14 mouse cellular contexts compared by ENCODE assay signal in the genomic region with DNA sequence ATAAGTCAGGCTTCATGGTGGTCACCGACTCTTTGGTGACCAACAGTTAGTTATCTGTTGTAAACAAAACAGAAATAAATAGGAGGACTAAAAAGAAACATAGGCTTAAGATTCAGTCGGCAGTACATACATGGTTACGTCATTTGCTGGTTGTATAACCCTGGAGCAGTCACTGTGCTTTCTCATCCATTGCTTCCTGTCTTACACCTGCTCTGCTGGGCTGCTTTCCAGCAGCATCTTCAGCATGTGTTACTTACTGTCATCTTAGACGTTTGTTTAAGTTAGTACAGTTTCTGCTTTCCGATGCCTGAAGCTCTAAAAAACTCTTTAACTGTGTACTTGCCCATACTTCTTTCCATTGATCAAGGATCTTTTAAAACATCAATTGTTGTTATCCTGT. TPM values are rescaled to one million over a fixed set of nuclear protein-coding genes. Genes with fewer than 3 reads are reported as not detected.
DNase-seq lines count a peak whose midpoint lies in the region; ATAC-seq and TF ChIP-seq lines count a peak whose summit lies in the region.
"Had no signal": no experiment of that assay in that cellular context is flagged by ENCODE, and none has a peak within 500 bp of the region (broad histone marks: within the 10 kb centered on the region; RNA-seq: fewer than 3 reads in every experiment).

No protein-coding gene starts in this region.

- H3K4me2 ChIP-seq in heart, embryonic 12.5 days = no peak overlapping the region
- H3K4me2 ChIP-seq: liver, embryonic 12.5 days had no signal

- intact Hi-C loops in left cerebral cortex, postnatal 4 days (cut with DNase I) = loop anchor here (5.0 kb wide), 1 partner anchor 89 kb away; no protein-coding TSS in a partner anchor
- intact Hi-C loops in left cerebral cortex, adult 2 months (cut with DNase I) = loop anchor here (1.0 to 5.0 kb wide), 2 partner anchors 76 to 136 kb away; no protein-coding TSS in a partner anchor

- H3K27me3 ChIP-seq in cerebellum, adult 2 months (ENCODE audit: control insufficient read depth, insufficient read depth, low read length) = no peaks in the 10 kb centered on the region
- H3K27me3 ChIP-seq in splenic B cell, adult 2 months (ENCODE audit: control insufficient read depth, insufficient read depth, low read length, poor library complexity, severe bottlenecking) = 0 out of 2 replicates have a peak, but pooled peaks cover 2% of the 10 kb centered on the region
- H3K27me3 ChIP-seq in heart, embryonic 12.5 days (replicated peaks) = no peaks in the 10 kb centered on the region
- H3K27me3 ChIP-seq: liver, embryonic 12.5 days had no signal

- no peak for TF ChIP-seq POLR2A in cerebellum, adult 2 months (IDR thresholded peaks at IDR 0.05; ENCODE audit: borderline replicate concordance, insufficient read depth, low read length)

- no peak for ATAC-seq in heart, embryonic 12.5 days (ENCODE audit: insufficient number of reproducible peaks, low FRiP score)
- ATAC-seq: liver, embryonic 12.5 days had no signal

- no peak for TF ChIP-seq CTCF in cerebellum, adult 2 months (IDR thresholded peaks at IDR 0.05; ENCODE audit: borderline replicate concordance, insufficient read depth, low read depth, low read length)
- no peak for TF ChIP-seq CTCF in left cerebral cortex, adult 2 months (IDR thresholded peaks at IDR 0.05)

- H3K4me1 ChIP-seq in cerebellum, adult 2 months (ENCODE audit: control insufficient read depth, insufficient read depth, low read length) = peaks cover 3% of the 10 kb centered on the region; the same call in 1 of the 2 replicates
- 0 out of 2 replicates have a peak, but pooled peaks cover 5% of the 10 kb centered on the region for H3K4me1 ChIP-seq in heart, embryonic 12.5 days (replicated peaks)

- WGBS in cerebellum, adult 2 months = 35% methylated on average over 5 of the region's 5 CpGs
- WGBS in heart, embryonic 12.5 days = 84% methylated on average over 5 of the region's 5 CpGs

- no peaks in the 10 kb centered on the region for H3K36me3 ChIP-seq in splenic B cell, adult 2 months (ENCODE audit: control insufficient read depth, insufficient read depth, low read length, poor library complexity, severe bottlenecking)
- H3K36me3 ChIP-seq in heart, embryonic 12.5 days = no peaks in the 10 kb centered on the region
- H3K36me3 ChIP-seq: forebrain, embryonic 10.5 days; G1E; liver, embryonic 12.5 days had no signal

- no peaks in the 10 kb centered on the region for H3K9me3 ChIP-seq in heart, embryonic 12.5 days (replicated peaks)
- H3K9me3 ChIP-seq: forebrain, embryonic 10.5 days; G1E; liver, embryonic 12.5 days had no signal

- DNase-seq in cerebellum, adult 2 months = peak; percentile 46 to 71
- DNase-seq in cerebellum, adult 8-10 months = no peak
- peak; percentile 35 for DNase-seq in left cerebral cortex, adult 11 months (ENCODE audit: low spot score)
- DNase-seq in left cerebral cortex, postnatal 4 days = no peak
- DNase-seq in left cerebral cortex, adult 2 months (ENCODE audit: extremely low spot score in 1 of 2, low spot score in 2 of 2) = peak; percentile 32 to 60
- peak; percentile 32 for DNase-seq in splenic B cell, adult 2 months (ENCODE audit: low read depth, low spot score)
- DNase-seq in adrenal gland, postnatal 36 days = no peak
- DNase-seq: heart, postnatal 10 days had no signal

- H3K4me3 ChIP-seq in cerebellum, adult 2 months (replicated peaks; ENCODE audit: insufficient read depth, low read depth, low read length) = no peak overlapping the region
- no peak overlapping the region for H3K4me3 ChIP-seq in left cerebral cortex, adult 2 months
- H3K4me3 ChIP-seq in heart, embryonic 12.5 days = no peak overlapping the region
- H3K4me3 ChIP-seq: forebrain, embryonic 10.5 days; layer of hippocampus, adult 2 months; liver, embryonic 12.5 days had no signal

- no peak overlapping the region for H3K9ac ChIP-seq in heart, embryonic 12.5 days
- H3K9ac ChIP-seq: liver, embryonic 12.5 days had no signal

- no peak overlapping the region; the same call in 1 of the 2 replicates for H3K27ac ChIP-seq in cerebellum, adult 2 months (ENCODE audit: insufficient read depth, low read length)
- H3K27ac ChIP-seq in left cerebral cortex, adult 2 months = peak overlapping the region; percentile 67
- no peak overlapping the region for H3K27ac ChIP-seq in heart, embryonic 12.5 days (ENCODE audit: poor library complexity, severe bottlenecking)
- H3K27ac ChIP-seq: forebrain, embryonic 10.5 days; liver, embryonic 12.5 days; macrophage had no signal

RNA-seq across cellular contexts. Expression of gene Pak1, which starts 53.0 kb away (rescaled TPM):
- 363 and 385 TPM in 2 replicates for polyA plus RNA-seq in cerebellum, adult 2 months (2012; rRNA removed)
- 100 to 1,000 TPM; 162 to 172 TPM for total RNA-seq in left cerebral cortex, postnatal 4 days (2021)
- 100 to 1,000 TPM; 414 to 463 TPM for total RNA-seq in left cerebral cortex, adult 2 months (2021)
- polyA plus RNA-seq in heart, embryonic 12.5 days (2016; fragmentation: Nextera tagmentation; extraction: Ambion mirVana) = 5.7 TPM in 2 replicates
- total RNA-seq in adrenal gland, postnatal 36 days (2021) = 10 to 100 TPM; 18.8 to 25.0 TPM

Comparison
In these comparisons a context has a peak if more than half of its experiments do, and no peak if none do; other contexts are left out.
1. DNase-seq: peak in cerebellum, adult 2 months (2 of 2), left cerebral cortex, adult 11 months (single experiment), left cerebral cortex, adult 2 months (2 of 2) and splenic B cell, adult 2 months (single experiment); none in cerebellum, adult 8-10 months (single experiment), left cerebral cortex, postnatal 4 days (single experiment) and adrenal gland, postnatal 36 days (0 of 2).
2. RNA of gene Pak1, which starts 53.0 kb away (total RNA-seq): 414 to 463 TPM in left cerebral cortex, adult 2 months and 162 to 172 TPM in left cerebral cortex, postnatal 4 days; 18.8 to 25.0 TPM in adrenal gland, postnatal 36 days; every median in the first group is over 4 times any median in the second.